Mouse (Mus musculus) heart, adult 18-20 months (tissue): ENCODE measurements around the gene Eno2. TPM values are rescaled to one million over a fixed set of nuclear protein-coding genes. Genes with fewer than 3 reads are reported as not detected.
"Not testable (repeated sequence)": the region's sequence is repeated elsewhere in the genome, so short reads cannot be mapped to it uniquely, and the experiment has no call there.

Experiments
- DNase-seq, 2 experiments: peaks; one replicate each; pipeline ENCODE4 v3.0.0; 2021 to 2022; ENCODE audit warnings: mixed read lengths in 1 of 2
- total RNA-seq, 2 experiments: library from RNA; stranded (reverse); gene quantifications; 2 replicates each; pipeline ENCODE4 v1.2.3; 2021

The Eno2 gene
- total RNA-seq, 2 experiments from 2014 or later = 2.5 to 2.7 TPM

GRCm38 (mm10) chr6:124805341-124806321 is 36.2 kb upstream of the Eno2 start:
- DNase-seq = peak; percentile 95 to 99

- DNase-seq = no peak
Measured at GRCm38 (mm10) chr6:124804341-124804740, 34.9 kb upstream of the Eno2 start.

GRCm38 (mm10) chr6:124803691-124804090 is 34.2 kb upstream of the Eno2 start:
- DNase-seq = not testable (repeated sequence)

GRCm38 (mm10) chr6:124803061-124803460 is 33.6 kb upstream of the Eno2 start:
- no peak for DNase-seq

- DNase-seq = not testable (repeated sequence)
Measured at GRCm38 (mm10) chr6:124802400-124802799, 32.9 kb upstream of the Eno2 start.

- no peak for DNase-seq
Measured at GRCm38 (mm10) chr6:124796200-124796599, 26.7 kb upstream of the Eno2 start.

- no peak for DNase-seq
Measured at GRCm38 (mm10) chr6:124795781-124796180, 26.3 kb upstream of the Eno2 start.

GRCm38 (mm10) chr6:124791911-124792310 is 22.4 kb upstream of the Eno2 start:
- DNase-seq = no peak

- no peak for DNase-seq
Measured at GRCm38 (mm10) chr6:124790121-124790520, 20.6 kb upstream of the Eno2 start.

- no peak for DNase-seq
Measured at GRCm38 (mm10) chr6:124789519-124789918, 20.0 kb upstream of the Eno2 start.

GRCm38 (mm10) chr6:124787722-124788121 is 18.2 kb upstream of the Eno2 start:
- no peak for DNase-seq

- no peak for DNase-seq
Measured at GRCm38 (mm10) chr6:124786756-124787420, 17.4 kb upstream of the Eno2 start.

- peak; percentile 37 to 39 for DNase-seq
Measured at GRCm38 (mm10) chr6:124782436-124782835, 13.0 kb upstream of the Eno2 start.

GRCm38 (mm10) chr6:124780917-124781316 is 11.4 kb upstream of the Eno2 start:
- DNase-seq = no peak

- DNase-seq = no peak
Measured at GRCm38 (mm10) chr6:124779984-124780416, 10.5 kb upstream of the Eno2 start.

GRCm38 (mm10) chr6:124779222-124779983 is 9.9 kb upstream of the Eno2 start, which contains the start of gene Lrrc23:
Lrrc23 (minus strand) TSS chr6:124779727.
- DNase-seq = peak; percentile 61 to 74

GRCm38 (mm10) chr6:124770511-124770910 is 1.0 kb upstream of the Eno2 start:
- no peak for DNase-seq

- DNase-seq = no peak
Measured at GRCm38 (mm10) chr6:124770013-124770412, 540 bp upstream of the Eno2 start.

GRCm38 (mm10) chr6:124768704-124769044 is 799 bp downstream of the Eno2 start:
- no peak for DNase-seq

- peak in 1 of 2 experiments; percentile 48 for DNase-seq
Measured at GRCm38 (mm10) chr6:124767920-124768703, 1.4 kb downstream of the Eno2 start.

- DNase-seq = no peak
Measured at GRCm38 (mm10) chr6:124767536-124767919, 1.9 kb downstream of the Eno2 start.

- no peak for DNase-seq
Measured at GRCm38 (mm10) chr6:124765951-124766350, 3.5 kb downstream of the Eno2 start.
